Comparison of ENCODE assay signal across 9 mouse cellular contexts in genomic region chr17:27554062-27554960, GRCm38 (mm10). TPM values are rescaled to one million over a fixed set of nuclear protein-coding genes. Genes with fewer than 3 reads are reported as not detected.
A peak's percentile ranks its signal among the peaks of the same experiment; 100 is the strongest.
DNase-seq lines count a peak whose midpoint lies in the region; ATAC-seq and TF ChIP-seq lines count a peak whose summit lies in the region.
"Had no signal": no experiment of that assay in that cellular context is flagged by ENCODE, and none has a peak within 500 bp of the region (broad histone marks: within the 10 kb centered on the region; RNA-seq: fewer than 3 reads in every experiment).

No protein-coding gene starts in this region.

- WGBS in heart, embryonic 14.5 days: 49% methylated on average over 20 of the region's 20 CpGs
- 53% methylated on average over 20 of the region's 20 CpGs for WGBS in forebrain, postnatal 0 days
- 39% methylated on average over 20 of the region's 20 CpGs for WGBS in liver, postnatal 0 days (ENCODE audit: insufficient replicate concordance)

- TF ChIP-seq CTCF in forebrain, postnatal 0 days (IDR thresholded peaks at IDR 0.05; ENCODE audit: low read depth): no peak
- TF ChIP-seq CTCF in liver, postnatal 0 days (IDR thresholded peaks at IDR 0.05; ENCODE audit: low read depth): no peak

- H3K4me3 ChIP-seq in heart, embryonic 14.5 days (ENCODE audit: control insufficient read depth in 1 of 2, insufficient read depth in 1 of 2, low read depth in 1 of 2, low read length in 2 of 2): peak overlapping the region; percentile 77 to 82
- H3K4me3 ChIP-seq in forebrain, postnatal 0 days (ENCODE audit: low read depth, low read length): no peak overlapping the region
- peak overlapping the region; percentile 78 for H3K4me3 ChIP-seq in liver, postnatal 0 days (ENCODE audit: low read depth, low read length)

- ATAC-seq in heart, embryonic 14.5 days (ENCODE audit: insufficient number of reproducible peaks, insufficient read depth, low FRiP score, low read depth): no peak
- ATAC-seq in forebrain, postnatal 0 days: no peak
- no peak for ATAC-seq in liver, postnatal 0 days
- ATAC-seq: Patski had no signal

- no peak for DNase-seq in heart, postnatal 25 days (ENCODE audit: low spot score)
- DNase-seq in ES-CJ7 (ENCODE audit: low read depth, low spot score): peak; percentile 81
- DNase-seq in forebrain, postnatal 0 days: no peak
- no peak for DNase-seq in liver, postnatal 0 days
- no peak for DNase-seq in cerebellum, adult 8-10 months
- DNase-seq in spleen, postnatal 14 days (ENCODE audit: low spot score in 2 of 2): no peak
- no peak for DNase-seq in layer of hippocampus, adult 11-12 months (ENCODE audit: low spot score)

- H3K4me1 ChIP-seq in heart, embryonic 14.5 days (ENCODE audit: control insufficient read depth in 2 of 2, insufficient read depth in 2 of 2, low read length in 2 of 2): peaks cover 29 to 31% of the 10 kb centered on the region in 2 experiments
- H3K4me1 ChIP-seq in forebrain, postnatal 0 days (ENCODE audit: insufficient read depth): peaks cover 19% of the 10 kb centered on the region
- H3K4me1 ChIP-seq in liver, postnatal 0 days (ENCODE audit: insufficient read depth): peaks cover 57% of the 10 kb centered on the region

- H3K9me3 ChIP-seq in heart, embryonic 14.5 days (ENCODE audit: control insufficient read depth, low read length): no peaks in the 10 kb centered on the region
- no peaks in the 10 kb centered on the region for H3K9me3 ChIP-seq in forebrain, postnatal 0 days (ENCODE audit: low read length)
- no peaks in the 10 kb centered on the region for H3K9me3 ChIP-seq in liver, postnatal 0 days (ENCODE audit: low read length)

- TF ChIP-seq EP300 in liver, postnatal 0 days (IDR thresholded peaks at IDR 0.05; ENCODE audit: low read depth): no peak

- H3K36me3 ChIP-seq in heart, embryonic 14.5 days (ENCODE audit: control insufficient read depth, insufficient read depth, low read length): no peaks in the 10 kb centered on the region
- H3K36me3 ChIP-seq in forebrain, postnatal 0 days (ENCODE audit: insufficient read depth): no peaks in the 10 kb centered on the region
- H3K36me3 ChIP-seq in liver, postnatal 0 days (replicated peaks; ENCODE audit: insufficient read depth, low read length): no peaks in the 10 kb centered on the region

- intact Hi-C loops in heart, postnatal 25 days (cut with DNase I): no loop called here

- H3K27ac ChIP-seq in heart, embryonic 14.5 days (replicated peaks in 1 of 2; ENCODE audit: control insufficient read depth in 1 of 2, insufficient read depth in 1 of 2, low read depth in 2 of 2, low read length in 2 of 2): peak overlapping the region; percentile 79 to 91
- no peak overlapping the region for H3K27ac ChIP-seq in forebrain, postnatal 0 days (ENCODE audit: low read depth, low read length)
- peak overlapping the region; percentile 97 for H3K27ac ChIP-seq in liver, postnatal 0 days (ENCODE audit: low read depth)

- peak overlapping the region; percentile 78 for H3K9ac ChIP-seq in heart, embryonic 14.5 days (ENCODE audit: low read length)
- no peak overlapping the region for H3K9ac ChIP-seq in forebrain, postnatal 0 days
- H3K9ac ChIP-seq in liver, postnatal 0 days (replicated peaks): peak overlapping the region; percentile 90

- peak overlapping the region; percentile 93 for H3K4me2 ChIP-seq in heart, embryonic 14.5 days (ENCODE audit: low read length)
- H3K4me2 ChIP-seq in forebrain, postnatal 0 days (ENCODE audit: low read depth): peak overlapping the region; percentile 78
- H3K4me2 ChIP-seq in liver, postnatal 0 days (ENCODE audit: low read depth, low read length): peak overlapping the region; percentile 96

- no peaks in the 10 kb centered on the region for H3K27me3 ChIP-seq in heart, embryonic 14.5 days (ENCODE audit: control insufficient read depth, insufficient read depth, low read length)
- no peaks in the 10 kb centered on the region for H3K27me3 ChIP-seq in forebrain, postnatal 0 days (ENCODE audit: insufficient read depth, low read length)
- no peaks in the 10 kb centered on the region for H3K27me3 ChIP-seq in liver, postnatal 0 days (ENCODE audit: insufficient read depth, low read length)
- H3K27me3 ChIP-seq: Patski had no signal

RNA-seq across cellular contexts. Expression of gene Hmga1, which starts 2.0 kb away (rescaled TPM):
- 113 and 126 TPM in 2 replicates for polyA plus RNA-seq in heart, embryonic 14.5 days (2014; fragmentation: Nextera tagmentation; extraction: Ambion mirVana)
- total RNA-seq in heart, postnatal 25 days (2021): 10 to 100 TPM; 35.2 to 42.0 TPM
- total RNA-seq in forebrain, postnatal 0 days (2014; rRNA removed): 84.7 and 99.1 TPM in 2 replicates
- polyA plus RNA-seq in forebrain, postnatal 0 days (2015; fragmentation: Nextera tagmentation; extraction: Ambion mirVana): 122 and 123 TPM in 2 replicates
- 64.0 and 64.9 TPM in 2 replicates for polyA plus RNA-seq in liver, postnatal 0 days (2015; fragmentation: Nextera tagmentation; extraction: Ambion mirVana)

RNA-seq across cellular contexts. Expression of gene AI413582, which starts 11.2 kb away (rescaled TPM):
- 18.5 and 24.2 TPM in 2 replicates for polyA plus RNA-seq in heart, embryonic 14.5 days (2014; fragmentation: Nextera tagmentation; extraction: Ambion mirVana)
- 1 to 10 TPM; 7.3 to 7.7 TPM for total RNA-seq in heart, postnatal 25 days (2021)
- 35.0 and 70.3 TPM in 2 replicates for total RNA-seq in forebrain, postnatal 0 days (2014; rRNA removed)
- 85.2 and 92.8 TPM in 2 replicates for polyA plus RNA-seq in forebrain, postnatal 0 days (2015; fragmentation: Nextera tagmentation; extraction: Ambion mirVana)
- 15.0 and 16.7 TPM in 2 replicates for polyA plus RNA-seq in liver, postnatal 0 days (2015; fragmentation: Nextera tagmentation; extraction: Ambion mirVana)

RNA-seq across cellular contexts. Expression of gene Grm4, which starts 33.1 kb away (rescaled TPM):
- polyA plus RNA-seq in heart, embryonic 14.5 days (2014; fragmentation: Nextera tagmentation; extraction: Ambion mirVana): 0.12 TPM in 1 of 2 replicates, not detected in the other
- total RNA-seq in heart, postnatal 25 days (2021): under 1 TPM; 0.11 to 0.44 TPM
- 13.1 and 14.5 TPM in 2 replicates for total RNA-seq in forebrain, postnatal 0 days (2014; rRNA removed)
- 3.2 and 5.5 TPM in 2 replicates for polyA plus RNA-seq in forebrain, postnatal 0 days (2015; fragmentation: Nextera tagmentation; extraction: Ambion mirVana)
- polyA plus RNA-seq in liver, postnatal 0 days (2015; fragmentation: Nextera tagmentation; extraction: Ambion mirVana): not detected in 2 replicates
